Mouse (Mus musculus) lung, postnatal 0 days (tissue): ENCODE measurements around the gene Il18bp.

Source experiments
- CTCF ChIP-seq: IDR thresholded peaks from 2 replicates; pipeline ENCODE4 v1.5.1; 2016; ENCODE audit warnings: antibody characterized with exemption, mild to moderate bottlenecking
- EP300 ChIP-seq: IDR thresholded peaks from 2 replicates; pipeline ENCODE4 v1.6.1; 2016; ENCODE audit warnings: antibody characterized with exemption, mild to moderate bottlenecking, control low read depth

GRCm38 (mm10) chr7:102014995-102015394 lies 3.5 kb downstream of the Il18bp start:
- TF ChIP-seq CTCF (no peak), EP300 (no peak)
